Mouse (Mus musculus) forebrain, embryonic 15.5 days (tissue): ENCODE data around the gene Dnah14. TPM values are rescaled to one million over a fixed set of nuclear protein-coding genes. Genes with fewer than 3 reads are reported as not detected.

Experiments used
- ATAC-seq: fragments of 200-750 bp; cut with Nextera tagmentation; replicated peaks from 2 replicates; pipeline ENCODE4 v1.8.0; 2017; ENCODE audit warnings: mild to moderate bottlenecking, moderate TSS enrichment, moderate library complexity
- H3K27ac ChIP-seq: fragments of 300-500 bp; sonication (generic); replicated peaks from 2 replicates; pipeline ENCODE4 v1.5.1; 2015; ENCODE audit warnings: mild to moderate bottlenecking, inconsistent platforms
- H3K27me3 ChIP-seq: fragments of 300-500 bp; sonication (generic); 2 replicates; pipeline ENCODE4 v1.6.1; 2015; ENCODE audit warnings: inconsistent platforms
- H3K36me3 ChIP-seq: fragments of 300-500 bp; sonication (generic); 2 replicates; pipeline ENCODE4 v1.6.1; 2015; ENCODE audit warnings: mild to moderate bottlenecking, inconsistent platforms
- H3K4me1 ChIP-seq: fragments of 300-500 bp; sonication (generic); 2 replicates; pipeline ENCODE4 v1.6.1; 2015; ENCODE audit warnings: inconsistent platforms
- H3K4me2 ChIP-seq: fragments of 300-500 bp; sonication (generic); replicated peaks from 2 replicates; pipeline ENCODE4 v1.6.1; 2015; ENCODE audit warnings: mild to moderate bottlenecking, inconsistent platforms
- H3K4me3 ChIP-seq: fragments of 300-500 bp; sonication (generic); 2 replicates; pipeline ENCODE4 v1.5.1; 2015; ENCODE audit warnings: mild to moderate bottlenecking, inconsistent platforms
- H3K9ac ChIP-seq: fragments of 300-500 bp; sonication (generic); replicated peaks from 2 replicates; pipeline ENCODE4 v1.6.1; 2015; ENCODE audit warnings: mild to moderate bottlenecking, inconsistent platforms
- H3K9me3 ChIP-seq: fragments of 300-500 bp; sonication (generic); 2 replicates; pipeline ENCODE4 v1.6.1; 2016; ENCODE audit warnings: inconsistent platforms
- WGBS: fragments of 180-500 bp; shearing (Covaris S2); methylation state at CpG from one replicate; pipeline ENCODE4 v1.1.7; 2015; ENCODE audit warnings: mixed read lengths; 5-methylcytosine and 5-hydroxymethylcytosine counted together
- polyA plus RNA-seq: library from polyadenylated mRNA; unstranded; fragments of >200 nt; fragmentation: Nextera tagmentation; extraction: Ambion mirVana; gene quantifications from 2 replicates; pipeline ENCODE4 v1.2.1, GENCODE M21; 2015

Dnah14 gene
- 0.71 and 1.0 TPM in 2 replicates for polyA plus RNA-seq

DNA sequence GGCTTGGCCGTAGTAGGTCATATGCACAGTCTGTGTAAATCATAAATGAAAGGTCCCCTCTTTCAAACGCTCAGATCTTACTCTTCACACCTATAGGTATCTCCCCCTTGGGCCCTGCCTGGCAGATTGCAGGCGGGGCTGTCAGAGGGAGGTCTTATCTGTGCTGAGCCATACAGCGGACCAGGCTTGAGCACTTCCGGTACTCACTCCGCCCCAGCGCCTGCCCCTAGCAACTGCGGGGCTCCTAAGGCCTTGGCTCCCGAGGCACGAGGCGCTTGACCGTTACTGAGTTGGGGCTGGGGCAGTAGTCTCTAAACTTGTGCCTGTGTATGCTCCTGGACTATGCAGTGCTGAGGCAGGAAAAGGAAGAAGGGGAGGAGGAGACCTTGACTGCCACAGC is at the start of gene Dnah14:
Dnah14 (plus strand) TSS at position 238 of the 400 bp plus-strand sequence.
- no peak for ATAC-seq
- Histone ChIP-seq H3K27me3 (no peaks in the 10 kb centered on the region), H3K27ac (no peak within 1 kb of the TSS), H3K4me2 (no peak within 1 kb of the TSS), H3K9me3 (no peaks in the 10 kb centered on the region), H3K36me3 (no peaks in the 10 kb centered on the region), H3K4me3 (no peak within 1 kb of the TSS), H3K4me1 (no peaks in the 10 kb centered on the region), H3K9ac (no peak within 1 kb of the TSS)
- 77% methylated on average over 12 of the region's 12 CpGs for WGBS

DNA sequence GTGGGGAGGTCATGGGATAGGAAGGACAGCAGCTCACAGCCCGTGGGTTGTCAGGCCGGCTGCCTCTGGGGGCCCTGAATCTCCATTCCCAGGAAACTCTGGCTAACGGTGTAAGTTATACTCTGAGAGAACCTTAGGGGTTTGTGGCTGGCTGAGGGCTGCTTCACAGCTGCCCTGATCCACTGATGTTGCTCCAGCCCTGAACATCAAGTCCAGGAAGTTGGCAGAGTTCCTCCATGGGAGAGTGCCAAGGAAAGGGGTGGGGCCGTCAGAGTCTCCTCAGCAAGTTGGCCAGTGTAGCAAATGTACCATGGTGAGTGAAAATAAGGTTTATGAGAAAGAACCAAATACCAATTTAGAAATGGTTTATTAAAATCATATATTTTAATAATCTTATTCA is 47.0 kb upstream of the Dnah14 start:
- Histone ChIP-seq H3K9ac (no peak overlapping the region), H3K36me3 (no peaks in the 10 kb centered on the region), H3K4me2 (no peak overlapping the region), H3K4me1 (0 out of 2 replicates have a peak, but pooled peaks cover 3% of the 10 kb centered on the region), H3K4me3 (no peak overlapping the region), H3K9me3 (no peaks in the 10 kb centered on the region), H3K27me3 (no peaks in the 10 kb centered on the region), H3K27ac (no peak overlapping the region)
- 68% methylated on average over 4 of the region's 4 CpGs for WGBS
- no peak for ATAC-seq

DNA sequence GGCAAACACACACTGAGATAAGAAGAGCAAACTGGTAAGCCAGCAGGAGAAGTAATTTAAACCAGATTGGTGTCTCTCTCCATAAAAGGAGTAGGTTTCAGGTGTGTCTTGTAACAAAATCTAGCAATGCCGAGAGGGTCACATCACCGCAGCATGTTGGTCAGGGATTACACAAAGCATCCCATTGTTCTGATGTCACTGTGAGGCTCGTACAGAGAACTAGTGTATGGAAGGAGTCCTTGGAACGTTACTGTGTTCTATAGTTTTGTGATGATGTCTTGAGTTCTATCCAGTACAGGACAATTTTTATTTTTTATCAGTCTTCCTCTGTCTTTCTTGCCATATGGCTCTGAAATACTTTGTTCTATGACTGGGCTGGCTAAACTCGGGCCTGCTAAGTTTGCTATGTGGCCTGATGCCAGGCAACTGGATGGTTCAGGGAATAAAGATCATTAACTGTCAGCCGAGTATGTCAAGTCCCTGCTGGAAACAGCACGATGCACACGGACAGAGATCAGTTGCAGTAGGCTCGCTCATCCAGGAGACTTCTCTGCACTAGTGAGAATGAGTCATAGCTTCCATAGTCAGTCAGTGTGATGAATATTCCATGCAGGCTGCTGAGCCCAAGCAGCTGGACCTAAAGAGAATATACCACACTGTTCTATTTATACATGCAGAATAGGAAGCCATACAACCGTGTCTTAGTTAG is 41.0 kb upstream of the Dnah14 start:
- no peak for ATAC-seq
- no peak overlapping the region for H3K4me3 ChIP-seq
- WGBS: 62% methylated on average over 10 of the region's 10 CpGs
- no peak overlapping the region for H3K27ac ChIP-seq
- H3K4me1 ChIP-seq: no peaks in the 10 kb centered on the region
- H3K4me2 ChIP-seq: no peak overlapping the region
- H3K9ac ChIP-seq: no peak overlapping the region
- no peaks in the 10 kb centered on the region for H3K9me3 ChIP-seq
- H3K36me3 ChIP-seq: no peaks in the 10 kb centered on the region
- H3K27me3 ChIP-seq: no peaks in the 10 kb centered on the region

DNA sequence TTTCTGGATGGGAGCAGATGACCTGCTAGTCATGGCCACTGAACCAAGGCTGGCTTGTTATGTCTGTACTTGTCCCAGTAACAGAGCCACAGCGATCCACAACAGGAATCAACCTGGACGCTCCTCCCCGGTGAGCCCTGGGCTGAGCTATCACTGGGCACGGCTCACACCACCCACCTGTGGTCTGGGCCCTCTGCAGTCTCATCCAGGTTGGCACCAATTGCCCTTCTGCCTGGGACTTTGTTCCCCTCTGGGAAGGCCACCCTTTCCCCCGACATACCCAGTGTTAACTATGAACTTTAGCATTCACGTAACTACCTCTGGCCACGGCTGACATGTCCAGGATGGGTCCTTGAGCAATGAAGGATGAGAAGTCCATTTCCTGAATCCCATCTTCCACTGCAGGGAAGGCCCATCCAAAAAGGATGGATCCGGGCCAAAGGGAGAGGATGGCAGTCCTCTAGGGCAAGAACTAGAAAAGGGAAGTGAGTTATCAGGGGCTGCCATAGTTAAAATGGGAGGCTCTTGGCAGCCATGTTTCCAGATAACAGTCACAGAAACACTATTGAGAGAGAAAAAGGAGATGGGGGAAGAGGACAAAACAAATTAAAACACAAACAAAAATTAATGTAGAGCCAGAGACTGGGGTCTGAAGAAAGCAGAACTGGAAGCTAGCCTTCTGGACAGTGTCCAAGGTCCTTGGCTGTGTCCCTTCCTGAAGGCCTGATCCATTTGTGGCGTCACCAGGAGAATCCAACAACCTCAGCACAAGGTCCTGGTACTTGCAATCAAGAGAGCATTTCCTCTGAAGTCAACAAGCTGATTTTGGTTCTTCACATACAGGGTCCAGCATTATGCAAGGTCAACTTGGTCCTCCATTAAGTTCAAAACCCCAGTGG is 38.5 kb upstream of the Dnah14 start:
- ATAC-seq: no peak
- H3K4me3 ChIP-seq: no peak overlapping the region
- no peaks in the 10 kb centered on the region for H3K4me1 ChIP-seq
- no peaks in the 10 kb centered on the region for H3K36me3 ChIP-seq
- no peak overlapping the region for H3K27ac ChIP-seq
- WGBS: 94% methylated on average over 9 of the region's 9 CpGs
- H3K27me3 ChIP-seq: no peaks in the 10 kb centered on the region
- no peak overlapping the region for H3K4me2 ChIP-seq
- H3K9me3 ChIP-seq: no peaks in the 10 kb centered on the region
- no peak overlapping the region for H3K9ac ChIP-seq

DNA sequence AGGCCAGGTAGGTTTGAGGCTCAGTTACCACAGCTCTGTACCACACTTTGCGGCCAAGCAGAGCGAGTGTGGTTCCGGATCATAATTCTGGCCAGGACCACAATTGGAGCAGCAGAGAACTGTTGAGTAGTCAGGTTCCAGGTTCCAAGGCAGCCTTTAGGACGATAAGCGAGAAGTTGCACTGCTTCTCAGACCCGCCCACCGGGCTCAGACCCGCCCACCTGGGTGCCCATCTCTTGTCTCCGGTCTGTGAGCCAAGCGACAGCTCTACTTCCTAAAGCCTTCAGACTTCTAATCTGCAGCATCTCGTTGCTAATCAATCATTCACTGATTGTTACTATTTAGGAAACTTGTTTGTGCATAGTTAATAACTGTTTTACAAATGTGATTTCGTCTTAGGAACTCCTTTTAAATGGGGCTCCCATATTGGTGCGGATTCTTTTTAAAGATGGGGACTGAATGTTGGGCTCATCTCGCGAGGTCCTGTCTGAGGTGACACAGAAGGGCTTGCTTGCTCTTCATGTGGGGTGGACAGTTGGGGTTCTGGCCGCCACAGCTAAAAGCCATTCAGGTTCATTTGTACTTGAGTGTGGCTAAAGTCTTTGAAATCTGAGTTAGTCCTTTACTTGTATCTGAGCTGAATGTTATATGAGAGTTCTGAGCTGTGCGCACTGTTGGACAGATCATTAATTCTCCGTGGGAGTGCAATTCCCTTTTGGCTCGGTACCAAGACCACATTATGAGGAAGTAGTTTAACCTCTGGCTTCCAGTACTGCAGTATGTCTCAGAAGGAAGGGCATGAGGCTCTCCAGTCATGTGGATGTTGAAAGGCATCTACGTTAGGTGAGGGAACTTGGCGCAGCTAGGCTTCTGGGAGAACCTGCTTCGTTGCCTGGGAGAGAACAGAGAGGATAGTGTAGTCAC is 36.3 kb upstream of the Dnah14 start:
- Histone ChIP-seq H3K27ac (no peak overlapping the region), H3K4me2 (no peak overlapping the region), H3K4me3 (no peak overlapping the region), H3K27me3 (no peaks in the 10 kb centered on the region), H3K9me3 (no peaks in the 10 kb centered on the region), H3K9ac (no peak overlapping the region), H3K36me3 (no peaks in the 10 kb centered on the region), H3K4me1 (no peaks in the 10 kb centered on the region)
- no peak for ATAC-seq
- 62% methylated on average over 22 of the region's 22 CpGs for WGBS

DNA sequence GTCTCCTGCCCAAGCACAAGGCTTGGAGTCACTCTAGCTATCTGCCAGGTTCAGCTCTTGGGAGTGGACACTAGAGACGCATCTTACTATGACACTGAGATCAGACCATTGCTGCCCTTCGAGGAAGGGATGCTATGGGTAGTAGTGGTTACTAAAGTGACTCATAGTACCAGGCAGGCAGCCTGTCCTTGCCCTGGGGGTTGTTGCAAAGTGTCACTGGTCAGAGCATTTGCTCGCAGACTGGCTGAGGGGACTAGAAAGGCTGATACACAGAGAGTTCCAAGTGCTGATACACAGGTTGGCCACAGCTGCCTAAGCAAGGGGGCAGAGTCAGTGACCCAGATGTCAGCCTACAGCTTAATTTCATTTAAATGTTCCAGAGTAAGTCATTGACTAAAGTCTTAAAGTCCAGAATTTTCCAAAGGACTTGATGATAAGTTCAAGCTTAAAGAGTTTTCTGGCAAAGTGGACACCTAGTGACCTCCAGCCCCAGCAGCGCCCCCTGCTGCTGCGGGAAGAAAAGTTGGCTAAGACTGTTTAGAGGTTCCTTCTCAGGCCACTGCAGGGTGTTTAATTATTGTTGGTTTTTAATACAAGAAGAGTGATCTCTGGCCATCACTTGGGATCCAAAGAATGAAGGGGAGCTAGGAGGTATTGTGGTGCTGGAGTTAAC is 32.5 kb upstream of the Dnah14 start:
- Histone ChIP-seq H3K27me3 (no peaks in the 10 kb centered on the region), H3K36me3 (no peaks in the 10 kb centered on the region), H3K9me3 (no peaks in the 10 kb centered on the region), H3K4me2 (no peak overlapping the region), H3K4me3 (no peak overlapping the region), H3K9ac (no peak overlapping the region), H3K27ac (no peak overlapping the region), H3K4me1 (no peaks in the 10 kb centered on the region)
- ATAC-seq: no peak
- 83% methylated on average over 5 of the region's 5 CpGs for WGBS

DNA sequence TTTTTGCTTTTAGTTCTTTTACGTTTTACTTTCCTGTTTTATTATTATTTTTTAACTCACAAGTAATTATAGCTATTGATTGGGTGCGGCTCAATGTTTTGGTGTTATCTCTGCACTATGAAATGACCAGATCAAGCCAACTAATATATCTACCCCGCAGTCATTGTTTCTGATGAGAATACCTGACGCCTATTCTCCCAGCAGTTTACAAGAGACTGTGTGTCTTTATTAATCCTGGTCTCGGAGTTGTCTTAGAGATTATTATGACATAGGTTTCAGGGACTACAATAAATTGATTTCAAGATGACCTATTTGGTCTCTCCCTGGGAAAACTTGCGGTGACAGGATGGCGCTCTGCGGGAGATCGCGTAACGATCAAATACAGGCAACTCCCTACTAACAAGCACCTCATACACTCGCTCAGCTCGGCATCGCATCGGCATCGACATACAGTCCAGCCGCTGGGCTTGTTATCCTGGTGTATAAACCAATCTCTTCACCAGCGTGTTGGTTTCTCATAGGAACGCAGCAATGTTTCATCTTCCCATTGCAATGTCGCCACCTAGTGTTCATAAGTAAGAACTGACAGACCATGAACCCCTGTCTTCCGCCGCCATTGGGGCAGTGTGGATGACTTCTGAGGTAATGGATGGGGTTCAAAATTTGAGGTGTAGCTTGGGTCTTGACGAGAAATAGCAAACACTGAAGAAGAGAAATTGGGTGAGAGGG is 31.2 kb upstream of the Dnah14 start:
- no peaks in the 10 kb centered on the region for H3K9me3 ChIP-seq
- peak; percentile 94 for ATAC-seq
- no peak overlapping the region for H3K27ac ChIP-seq
- no peaks in the 10 kb centered on the region for H3K4me1 ChIP-seq
- WGBS: 26% methylated on average over 23 of the region's 23 CpGs
- peak overlapping the region; percentile 37 for H3K4me2 ChIP-seq
- H3K27me3 ChIP-seq: no peaks in the 10 kb centered on the region
- no peak overlapping the region; the same call in 1 of the 2 replicates for H3K9ac ChIP-seq
- no peaks in the 10 kb centered on the region for H3K36me3 ChIP-seq
- H3K4me3 ChIP-seq: no peak overlapping the region

DNA sequence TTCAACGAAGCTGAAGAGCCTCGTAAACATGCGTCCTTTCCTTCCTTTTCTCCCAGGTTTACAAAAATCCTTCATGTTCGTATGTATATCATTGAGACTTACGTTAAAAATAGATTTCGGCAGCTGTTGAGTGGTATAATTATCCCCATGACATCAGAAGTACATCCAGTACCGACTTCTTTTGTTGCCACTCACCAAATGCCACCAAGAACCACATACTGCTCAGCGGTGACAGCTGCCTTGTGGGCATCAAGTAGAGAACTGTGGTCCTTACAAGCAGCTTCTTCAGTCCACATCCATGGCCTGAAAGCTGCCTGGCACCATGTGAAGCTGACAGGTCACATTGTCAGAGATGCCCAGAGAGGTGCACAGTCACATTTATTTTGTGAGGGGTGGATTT is 26.4 kb upstream of the Dnah14 start:
- no peak overlapping the region for H3K9ac ChIP-seq
- H3K27me3 ChIP-seq: no peaks in the 10 kb centered on the region
- no peaks in the 10 kb centered on the region for H3K9me3 ChIP-seq
- H3K4me2 ChIP-seq: no peak overlapping the region
- H3K27ac ChIP-seq: no peak overlapping the region
- no peaks in the 10 kb centered on the region for H3K36me3 ChIP-seq
- peaks cover 15% of the 10 kb centered on the region; the same call in 1 of the 2 replicates for H3K4me1 ChIP-seq
- H3K4me3 ChIP-seq: no peak overlapping the region
- WGBS: 77% methylated on average over 8 of the region's 8 CpGs
- no peak for ATAC-seq

DNA sequence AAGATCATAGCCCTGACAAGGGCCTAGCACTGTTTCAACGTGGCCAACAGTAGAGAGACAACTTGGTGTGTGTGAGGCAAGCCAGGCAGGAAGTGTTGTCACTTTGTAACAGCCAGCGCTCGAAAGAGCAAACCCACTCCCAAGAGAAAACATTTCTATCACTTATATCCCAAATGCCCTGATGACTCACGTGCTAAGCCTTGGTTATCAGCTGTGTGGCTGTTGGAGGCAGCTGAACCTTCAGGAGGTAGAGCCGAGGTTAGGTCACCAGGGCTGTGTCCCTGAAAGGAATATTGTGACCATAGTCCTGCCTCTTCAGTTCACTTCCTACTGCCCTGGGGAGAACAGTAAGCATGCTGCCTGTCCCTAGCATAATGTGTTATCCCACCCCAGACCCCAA is 25.5 kb upstream of the Dnah14 start:
- no peak overlapping the region for H3K4me3 ChIP-seq
- no peak for ATAC-seq
- peaks cover 15% of the 10 kb centered on the region; the same call in 1 of the 2 replicates for H3K4me1 ChIP-seq
- H3K9me3 ChIP-seq: no peaks in the 10 kb centered on the region
- H3K27ac ChIP-seq: no peak overlapping the region
- no peak overlapping the region for H3K4me2 ChIP-seq
- H3K36me3 ChIP-seq: no peaks in the 10 kb centered on the region
- 72% methylated on average over 5 of the region's 5 CpGs for WGBS
- H3K27me3 ChIP-seq: no peaks in the 10 kb centered on the region
- no peak overlapping the region for H3K9ac ChIP-seq

DNA sequence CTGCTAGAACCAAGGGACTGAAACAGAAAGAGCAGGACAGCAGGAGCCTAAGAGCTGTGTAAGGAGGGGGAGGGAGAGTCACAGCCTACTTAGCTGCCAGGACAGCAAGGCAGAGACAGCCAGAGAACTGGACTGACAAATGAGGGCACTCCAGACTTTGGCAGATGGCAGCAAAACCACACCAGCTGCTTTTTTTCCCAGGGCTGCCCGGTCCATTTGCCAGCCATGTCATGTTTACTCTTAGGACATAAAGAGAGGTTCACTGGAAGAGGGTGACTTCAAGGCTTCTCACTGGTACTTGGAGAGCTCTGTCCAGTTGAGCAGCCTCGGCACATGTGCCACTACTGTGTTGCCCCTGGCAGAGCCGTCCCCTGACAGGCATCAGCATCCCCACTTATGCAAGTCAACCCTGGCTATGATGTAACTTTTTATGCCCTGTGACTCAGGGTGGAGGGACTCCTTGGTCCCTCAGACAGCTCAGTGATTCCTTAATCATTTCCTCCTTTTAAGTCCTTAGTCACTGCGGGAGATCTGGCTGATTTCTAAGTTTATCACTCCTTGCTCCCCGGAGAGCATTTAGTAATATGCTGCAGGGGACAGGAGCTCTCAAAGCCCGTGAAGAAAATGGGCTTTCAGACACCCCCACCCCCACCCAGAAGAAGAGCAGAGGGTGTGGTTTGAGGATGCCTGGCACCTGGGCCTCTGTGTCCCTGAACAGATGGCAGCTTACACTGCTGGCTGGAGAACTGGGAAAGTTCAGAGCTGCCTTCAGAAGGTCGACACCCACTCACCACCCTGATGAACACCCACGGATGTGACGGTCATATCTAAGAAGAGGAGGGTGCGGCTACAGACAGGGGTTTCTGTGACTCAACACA is 23.6 kb upstream of the Dnah14 start:
- no peak overlapping the region for H3K4me3 ChIP-seq
- WGBS: 41% methylated on average over 10 of the region's 10 CpGs
- no peak overlapping the region for H3K9ac ChIP-seq
- H3K9me3 ChIP-seq: no peaks in the 10 kb centered on the region
- no peak overlapping the region for H3K4me2 ChIP-seq
- H3K4me1 ChIP-seq: peaks cover 15% of the 10 kb centered on the region; the same call in 1 of the 2 replicates
- peak; percentile 78 for ATAC-seq
- no peak overlapping the region for H3K27ac ChIP-seq
- no peaks in the 10 kb centered on the region for H3K27me3 ChIP-seq
- H3K36me3 ChIP-seq: no peaks in the 10 kb centered on the region
